Mouse (Mus musculus): ENCODE measurements around the gene Fmo5. TPM values are rescaled to one million over a fixed set of nuclear protein-coding genes. Genes with fewer than 3 reads are reported as not detected.

The Fmo5 gene
- total RNA-seq, 1 experiment = 0.27 TPM

GRCm38 (mm10) chr3:97657655-97658411 lies 29.2 kb downstream of the Fmo5 start, which contains the start of gene Prkab2:
Gene Prkab2 (plus strand): TSS chr3:97658193.
- peak within 1 kb of the TSS; percentile 87 for H3K9ac ChIP-seq (ENCODE audit: insufficient read depth, low read depth, low read length, poor library complexity, severe bottlenecking)
- no peaks in the 10 kb centered on the region; a peak in 1 of 4 replicates for H3K4me1 ChIP-seq (ENCODE audit: control insufficient read depth in 2 of 2, insufficient read depth in 2 of 2, low read length in 2 of 2, poor library complexity in 1 of 2)
- no peaks in the 10 kb centered on the region for H3K9me3 ChIP-seq (ENCODE audit: control insufficient read depth, insufficient read depth, low read depth, low read length)
- H3K4me3 ChIP-seq (ENCODE audit: insufficient read depth in 1 of 2, low read depth in 1 of 2, low read length in 2 of 2, poor library complexity in 1 of 2, severe bottlenecking in 1 of 2) = peak within 1 kb of the TSS; percentile 81 to 96
- H3K36me3 ChIP-seq (ENCODE audit: control insufficient read depth, insufficient read depth, low read length, poor library complexity, severe bottlenecking) = peaks cover 2% of the 10 kb centered on the region; the same call in 1 of the 2 replicates
- H3K27ac ChIP-seq (ENCODE audit: insufficient read depth, low read depth, low read length, poor library complexity, severe bottlenecking) = peak within 1 kb of the TSS; percentile 45; the same call in 1 of the 2 replicates
- peak; percentile 73 for TF ChIP-seq HCFC1 (IDR thresholded peaks at IDR 0.05; ENCODE audit: borderline replicate concordance, insufficient read depth, low read length)
- TF ChIP-seq CHD2 (IDR thresholded peaks at IDR 0.05; ENCODE audit: low read depth, low read length) = no peak
- TF ChIP-seq ZNF384 (IDR thresholded peaks at IDR 0.05; ENCODE audit: low read depth, low read length) = peak; percentile 72
- DNase-seq (ENCODE audit: low read depth, low spot score) = peak; percentile 92
- in situ Hi-C loops (cut with MboI; ENCODE audit: low sequenced_read_pairs in 2 of 2, unreplicated experiment in 2 of 2) = no loop called here

GRCm38 (mm10) chr3:97658426-97659193 lies 30.0 kb downstream of the Fmo5 start:
- peaks cover 6% of the 10 kb centered on the region; the same call in 1 of the 2 replicates for H3K36me3 ChIP-seq (ENCODE audit: control insufficient read depth, insufficient read depth, low read length, poor library complexity, severe bottlenecking)
- peak overlapping the region; percentile 87 for H3K9ac ChIP-seq (ENCODE audit: insufficient read depth, low read depth, low read length, poor library complexity, severe bottlenecking)
- peak overlapping the region; percentile 81 to 96 for H3K4me3 ChIP-seq (ENCODE audit: insufficient read depth in 1 of 2, low read depth in 1 of 2, low read length in 2 of 2, poor library complexity in 1 of 2, severe bottlenecking in 1 of 2)
- peak overlapping the region; percentile 45; the same call in 1 of the 2 replicates for H3K27ac ChIP-seq (ENCODE audit: insufficient read depth, low read depth, low read length, poor library complexity, severe bottlenecking)
- TF ChIP-seq ZC3H11A (IDR thresholded peaks at IDR 0.05; ENCODE audit: borderline replicate concordance, low read depth, low read length) = no peak
- 0 out of 2 replicates have a peak, but pooled peaks have one; percentile 1 for TF ChIP-seq HCFC1 (IDR thresholded peaks at IDR 0.05; ENCODE audit: borderline replicate concordance, insufficient read depth, low read length)
- TF ChIP-seq ZNF384 (IDR thresholded peaks at IDR 0.05; ENCODE audit: low read depth, low read length) = no peak
- DNase-seq (ENCODE audit: low read depth, low spot score) = no peak
- H3K4me1 ChIP-seq (ENCODE audit: control insufficient read depth in 2 of 2, insufficient read depth in 2 of 2, low read length in 2 of 2, poor library complexity in 1 of 2) = no peaks in the 10 kb centered on the region; a peak in 1 of 4 replicates
- H3K9me3 ChIP-seq (ENCODE audit: control insufficient read depth, insufficient read depth, low read depth, low read length) = no peaks in the 10 kb centered on the region
- in situ Hi-C loops (cut with MboI; ENCODE audit: low sequenced_read_pairs in 2 of 2, unreplicated experiment in 2 of 2) = no loop called here

- Histone ChIP-seq H3K27ac (ENCODE audit: insufficient read depth, low read depth, low read length, poor library complexity, severe bottlenecking) (no peak overlapping the region), H3K4me1 (ENCODE audit: control insufficient read depth in 2 of 2, insufficient read depth in 2 of 2, low read length in 2 of 2, poor library complexity in 1 of 2) (no peaks in the 10 kb centered on the region; a peak in 1 of 4 replicates), H3K9ac (ENCODE audit: insufficient read depth, low read depth, low read length, poor library complexity, severe bottlenecking) (no peak overlapping the region), H3K9me3 (ENCODE audit: control insufficient read depth, insufficient read depth, low read depth, low read length) (no peaks in the 10 kb centered on the region), H3K4me3 (ENCODE audit: insufficient read depth in 1 of 2, low read depth in 1 of 2, low read length in 2 of 2, poor library complexity in 1 of 2, severe bottlenecking in 1 of 2) (no peak overlapping the region), H3K36me3 (ENCODE audit: control insufficient read depth, insufficient read depth, low read length, poor library complexity, severe bottlenecking) (peaks cover 9% of the 10 kb centered on the region; the same call in 1 of the 2 replicates)
- in situ Hi-C loops (cut with MboI; ENCODE audit: low sequenced_read_pairs in 2 of 2, unreplicated experiment in 2 of 2) = no loop called here
- TF ChIP-seq HCFC1 (IDR thresholded peaks at IDR 0.05; ENCODE audit: borderline replicate concordance, insufficient read depth, low read length) = no peak
- TF ChIP-seq MAFK (IDR thresholded peaks at IDR 0.05; ENCODE audit: insufficient read depth, low read depth, low read length) = no peak
- no peak for TF ChIP-seq ZNF384 (IDR thresholded peaks at IDR 0.05; ENCODE audit: low read depth, low read length)
- TF ChIP-seq ZC3H11A (IDR thresholded peaks at IDR 0.05; ENCODE audit: borderline replicate concordance, low read depth, low read length) = no peak
- TF ChIP-seq CHD2 (IDR thresholded peaks at IDR 0.05; ENCODE audit: low read depth, low read length) = no peak
- no peak for DNase-seq (ENCODE audit: low read depth, low spot score)
Observed at GRCm38 (mm10) chr3:97659746-97660145, 31.1 kb downstream of the Fmo5 start.

- DNase-seq (ENCODE audit: low read depth, low spot score) = no peak
- Histone ChIP-seq H3K4me1 (ENCODE audit: control insufficient read depth in 2 of 2, insufficient read depth in 2 of 2, low read length in 2 of 2, poor library complexity in 1 of 2) (no peaks in the 10 kb centered on the region; a peak in 1 of 4 replicates), H3K9me3 (ENCODE audit: control insufficient read depth, insufficient read depth, low read depth, low read length) (no peaks in the 10 kb centered on the region), H3K27ac (ENCODE audit: insufficient read depth, low read depth, low read length, poor library complexity, severe bottlenecking) (no peak overlapping the region), H3K36me3 (ENCODE audit: control insufficient read depth, insufficient read depth, low read length, poor library complexity, severe bottlenecking) (peaks cover 9% of the 10 kb centered on the region; the same call in 1 of the 2 replicates), H3K4me3 (ENCODE audit: insufficient read depth in 1 of 2, low read depth in 1 of 2, low read length in 2 of 2, poor library complexity in 1 of 2, severe bottlenecking in 1 of 2) (no peak overlapping the region), H3K9ac (ENCODE audit: insufficient read depth, low read depth, low read length, poor library complexity, severe bottlenecking) (no peak overlapping the region)
- TF ChIP-seq MAFK (IDR thresholded peaks at IDR 0.05; ENCODE audit: insufficient read depth, low read depth, low read length) = no peak
- no peak for TF ChIP-seq HCFC1 (IDR thresholded peaks at IDR 0.05; ENCODE audit: borderline replicate concordance, insufficient read depth, low read length)
- no peak for TF ChIP-seq ZNF384 (IDR thresholded peaks at IDR 0.05; ENCODE audit: low read depth, low read length)
- no peak for TF ChIP-seq ZC3H11A (IDR thresholded peaks at IDR 0.05; ENCODE audit: borderline replicate concordance, low read depth, low read length)
- TF ChIP-seq CHD2 (IDR thresholded peaks at IDR 0.05; ENCODE audit: low read depth, low read length) = no peak
- in situ Hi-C loops (cut with MboI; ENCODE audit: low sequenced_read_pairs in 2 of 2, unreplicated experiment in 2 of 2) = no loop called here
Observed at GRCm38 (mm10) chr3:97661206-97661605, 32.6 kb downstream of the Fmo5 start.

All from ES-E14 (cell line).